Mouse (Mus musculus) liver, adult 2 months (tissue): ENCODE measurements around the gene Lin54.

Experiments
- CTCF ChIP-seq: fragments of 200-500 bp; IDR thresholded peaks from 2 replicates; pipeline ENCODE4 v1.5.1; 2011; ENCODE audit warnings: low read depth, low read length, control low read depth
- POLR2A ChIP-seq: fragments of 200-500 bp; IDR thresholded peaks from 2 replicates; pipeline ENCODE4 v1.6.1; 2011; ENCODE audit warnings: low read length, control low read depth; ENCODE audit not compliant: insufficient read depth; ENCODE audit errors: extremely low read depth

DNA sequence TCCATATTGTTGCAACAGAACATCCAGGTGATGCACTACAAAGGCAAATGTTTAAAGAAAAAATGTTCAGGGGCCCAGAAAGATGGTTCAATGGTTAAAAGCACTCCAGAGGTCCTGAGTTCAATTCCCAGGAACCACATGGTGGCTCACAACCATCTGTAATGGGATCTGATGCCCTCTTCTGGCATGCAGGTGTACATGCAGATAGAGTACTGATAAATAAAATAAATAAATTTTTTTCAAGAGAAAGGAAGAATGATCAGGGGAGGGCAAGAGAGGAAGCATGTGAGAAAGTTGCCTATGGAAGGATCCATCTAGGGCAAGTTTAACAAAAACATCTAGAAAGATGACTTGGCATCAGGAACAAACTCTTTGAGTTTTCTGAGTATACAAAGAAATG, 12.1 kb upstream of the Lin54 start:
- TF ChIP-seq POLR2A (no peak), CTCF (no peak)
